Mouse (Mus musculus) urinary bladder, postnatal 25 days (tissue): ENCODE data around the gene 1500009C09Rik.

Experiments
- DNase-seq: peaks from one replicate; pipeline ENCODE4 v3.0.0; 2022; ENCODE audit warnings: low spot score

1500009C09Rik gene

GRCm38 (mm10) chr15:82247131-82247776 is 4.9 kb upstream of the 1500009C09Rik start:
- DNase-seq, result no peak

- DNase-seq, result no peak
Observed at GRCm38 (mm10) chr15:82251579-82251978, 618 bp upstream of the 1500009C09Rik start.

- no peak for DNase-seq
Observed at GRCm38 (mm10) chr15:82255248-82255647, 3.1 kb downstream of the 1500009C09Rik start.

GRCm38 (mm10) chr15:82255944-82256383 is 3.8 kb downstream of the 1500009C09Rik start:
- no peak for DNase-seq

- peak; percentile 58 for DNase-seq
Observed at GRCm38 (mm10) chr15:82259510-82259909, 7.3 kb downstream of the 1500009C09Rik start.

GRCm38 (mm10) chr15:82266356-82266755 is 14.2 kb downstream of the 1500009C09Rik start:
- DNase-seq, result peak; percentile 55

- DNase-seq, result no peak
Observed at GRCm38 (mm10) chr15:82268185-82268584, 16.0 kb downstream of the 1500009C09Rik start.

- no peak for DNase-seq
Observed at GRCm38 (mm10) chr15:82268783-82269182, 16.6 kb downstream of the 1500009C09Rik start.

- peak; percentile 70 for DNase-seq
Observed at GRCm38 (mm10) chr15:82271201-82271600, 19.0 kb downstream of the 1500009C09Rik start.

GRCm38 (mm10) chr15:82272295-82272694 is 20.1 kb downstream of the 1500009C09Rik start:
- no peak for DNase-seq

- no peak for DNase-seq
Observed at GRCm38 (mm10) chr15:82274593-82274926, 22.4 kb downstream of the 1500009C09Rik start, which contains the start of gene Sept3. Gene Sept3, plus strand, starts transcription at chr15:82274893.

- DNase-seq, result peak; percentile 19
Observed at GRCm38 (mm10) chr15:82274927-82275901, 23.0 kb downstream of the 1500009C09Rik start.

GRCm38 (mm10) chr15:82277591-82277990 is 25.4 kb downstream of the 1500009C09Rik start:
- DNase-seq, result no peak

GRCm38 (mm10) chr15:82280638-82281037 is 28.4 kb downstream of the 1500009C09Rik start:
- no peak for DNase-seq

- DNase-seq, result no peak
Observed at GRCm38 (mm10) chr15:82286157-82286556, 34.0 kb downstream of the 1500009C09Rik start.

- DNase-seq, result no peak
Observed at GRCm38 (mm10) chr15:82290252-82290651, 38.1 kb downstream of the 1500009C09Rik start.

GRCm38 (mm10) chr15:82292851-82293250 is 40.7 kb downstream of the 1500009C09Rik start:
- DNase-seq, result no peak

GRCm38 (mm10) chr15:82293271-82293711 is 41.1 kb downstream of the 1500009C09Rik start:
- no peak for DNase-seq

- DNase-seq, result no peak
Observed at GRCm38 (mm10) chr15:82294059-82294458, 41.9 kb downstream of the 1500009C09Rik start.

GRCm38 (mm10) chr15:82298764-82299561 is 46.8 kb downstream of the 1500009C09Rik start, which contains the start of gene Wbp2nl:
Gene Wbp2nl, plus strand, starts transcription at chr15:82298954.
- no peak for DNase-seq

GRCm38 (mm10) chr15:82307107-82307506 is 54.9 kb downstream of the 1500009C09Rik start:
- DNase-seq, result no peak

- no peak for DNase-seq
Observed at GRCm38 (mm10) chr15:82308416-82308815, 56.2 kb downstream of the 1500009C09Rik start.
